Mouse (Mus musculus) c-Kit-positive CD71-positive TER-119-positive erythroid progenitor cells, embryonic 14.5 days (primary cell): ENCODE measurements around the gene Nfe2l2.
"Not testable (repeated sequence)": the region's sequence is repeated elsewhere in the genome, so short reads cannot be mapped to it uniquely, and the experiment has no call there.

Experiments
- DNase-seq: peaks from one replicate; pipeline ENCODE4 v3.0.0-alpha.2; 2013; ENCODE audit warnings: low spot score

The Nfe2l2 gene

GRCm38 (mm10) chr2:75713083-75713482, 8.6 kb upstream of the Nfe2l2 start:
- DNase-seq: no peak

GRCm38 (mm10) chr2:75707420-75707819, 3.0 kb upstream of the Nfe2l2 start:
- DNase-seq: no peak

GRCm38 (mm10) chr2:75706435-75706834, 2.0 kb upstream of the Nfe2l2 start:
- DNase-seq: no peak

- no peak for DNase-seq
Measured at GRCm38 (mm10) chr2:75705162-75705752, 816 bp upstream of the Nfe2l2 start.

- peak; percentile 82 for DNase-seq
Measured at GRCm38 (mm10) chr2:75703375-75704181, 863 bp downstream of the Nfe2l2 start.

- no peak for DNase-seq
Measured at GRCm38 (mm10) chr2:75702588-75702976, 1.9 kb downstream of the Nfe2l2 start.

- DNase-seq: no peak
Measured at GRCm38 (mm10) chr2:75701822-75702587, 2.4 kb downstream of the Nfe2l2 start.

GRCm38 (mm10) chr2:75701207-75701606, 3.2 kb downstream of the Nfe2l2 start:
- DNase-seq: no peak

- no peak for DNase-seq
Measured at GRCm38 (mm10) chr2:75700543-75700942, 3.9 kb downstream of the Nfe2l2 start.

- no peak for DNase-seq
Measured at GRCm38 (mm10) chr2:75698874-75699273, 5.6 kb downstream of the Nfe2l2 start.

- DNase-seq: no peak
Measured at GRCm38 (mm10) chr2:75698007-75698406, 6.4 kb downstream of the Nfe2l2 start.

GRCm38 (mm10) chr2:75697222-75697621, 7.2 kb downstream of the Nfe2l2 start:
- no peak for DNase-seq

- no peak for DNase-seq
Measured at GRCm38 (mm10) chr2:75696371-75696770, 8.1 kb downstream of the Nfe2l2 start.

GRCm38 (mm10) chr2:75695676-75696350, 8.6 kb downstream of the Nfe2l2 start:
- DNase-seq: no peak

GRCm38 (mm10) chr2:75694926-75695325, 9.5 kb downstream of the Nfe2l2 start:
- DNase-seq: not testable (repeated sequence)

GRCm38 (mm10) chr2:75692369-75692768, 12.1 kb downstream of the Nfe2l2 start:
- no peak for DNase-seq

- DNase-seq: no peak
Measured at GRCm38 (mm10) chr2:75691316-75691715, 13.1 kb downstream of the Nfe2l2 start.

- DNase-seq: no peak
Measured at GRCm38 (mm10) chr2:75690656-75691055, 13.8 kb downstream of the Nfe2l2 start.

GRCm38 (mm10) chr2:75689482-75690158, 14.8 kb downstream of the Nfe2l2 start:
- no peak for DNase-seq

- DNase-seq: no peak
Measured at GRCm38 (mm10) chr2:75688901-75689300, 15.5 kb downstream of the Nfe2l2 start.

GRCm38 (mm10) chr2:75687040-75687749, 17.2 kb downstream of the Nfe2l2 start:
- no peak for DNase-seq
